Mouse (Mus musculus) urinary bladder, postnatal 25 days (tissue): ENCODE measurements around the gene Fgf22.

Experiments
- DNase-seq: peaks from one replicate; pipeline ENCODE4 v3.0.0; 2022; ENCODE audit warnings: low spot score

Fgf22 gene

DNA sequence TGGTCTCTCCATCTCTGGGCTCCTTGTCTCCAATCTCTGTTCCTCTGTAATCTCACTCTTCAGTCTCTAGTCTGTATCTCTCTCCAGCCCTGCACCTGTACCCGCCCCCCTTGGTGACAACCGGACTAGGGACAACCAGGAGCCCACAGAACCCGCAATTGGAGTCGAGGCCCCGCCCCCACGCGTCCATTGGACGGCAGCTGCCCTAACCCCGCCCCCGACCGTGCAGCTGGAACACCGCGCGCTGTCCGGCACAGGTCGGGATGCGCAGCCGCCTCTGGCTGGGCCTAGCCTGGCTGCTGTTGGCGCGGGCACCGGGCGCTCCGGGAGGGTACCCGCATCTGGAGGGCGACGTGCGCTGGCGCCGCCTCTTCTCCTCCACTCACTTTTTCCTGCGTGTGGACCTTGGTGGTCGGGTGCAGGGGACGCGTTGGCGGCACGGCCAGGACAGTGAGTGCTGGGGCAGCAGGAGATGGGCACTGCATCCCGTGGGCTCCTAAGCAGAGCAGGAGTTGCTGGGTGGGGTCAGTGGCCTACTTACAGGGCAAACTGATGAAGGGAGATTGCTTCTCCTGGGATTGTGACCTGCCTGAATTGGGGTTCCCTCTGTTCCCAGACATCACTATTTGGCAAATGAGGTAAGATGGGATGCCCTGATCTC, at the start of gene Fgf22:
Gene Fgf22 (plus strand): TSS at position 221 of the 661 bp plus-strand sequence.
- DNase-seq: no peak

DNA sequence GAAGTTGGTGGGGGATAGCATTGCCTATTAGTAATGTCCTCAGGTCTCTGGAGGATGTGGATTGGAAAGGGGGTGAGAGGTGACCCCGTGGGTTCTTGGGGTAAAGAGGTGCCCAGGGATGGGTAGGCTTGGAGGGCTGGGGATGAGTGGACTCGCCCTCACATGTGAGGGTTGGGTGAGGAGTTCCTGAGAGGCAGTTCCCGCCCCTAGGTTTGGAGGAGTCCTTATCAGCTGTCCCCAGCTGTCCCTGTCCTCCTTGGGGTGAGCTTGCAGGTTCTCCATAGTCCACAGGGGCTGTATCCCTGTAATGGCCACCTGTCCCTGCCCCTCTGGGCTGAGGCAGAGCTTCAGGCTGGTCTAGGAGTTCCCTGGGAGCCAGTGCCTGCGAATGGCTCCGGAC, 48.9 kb upstream of the Fgf22 start:
- DNase-seq: no peak

DNA sequence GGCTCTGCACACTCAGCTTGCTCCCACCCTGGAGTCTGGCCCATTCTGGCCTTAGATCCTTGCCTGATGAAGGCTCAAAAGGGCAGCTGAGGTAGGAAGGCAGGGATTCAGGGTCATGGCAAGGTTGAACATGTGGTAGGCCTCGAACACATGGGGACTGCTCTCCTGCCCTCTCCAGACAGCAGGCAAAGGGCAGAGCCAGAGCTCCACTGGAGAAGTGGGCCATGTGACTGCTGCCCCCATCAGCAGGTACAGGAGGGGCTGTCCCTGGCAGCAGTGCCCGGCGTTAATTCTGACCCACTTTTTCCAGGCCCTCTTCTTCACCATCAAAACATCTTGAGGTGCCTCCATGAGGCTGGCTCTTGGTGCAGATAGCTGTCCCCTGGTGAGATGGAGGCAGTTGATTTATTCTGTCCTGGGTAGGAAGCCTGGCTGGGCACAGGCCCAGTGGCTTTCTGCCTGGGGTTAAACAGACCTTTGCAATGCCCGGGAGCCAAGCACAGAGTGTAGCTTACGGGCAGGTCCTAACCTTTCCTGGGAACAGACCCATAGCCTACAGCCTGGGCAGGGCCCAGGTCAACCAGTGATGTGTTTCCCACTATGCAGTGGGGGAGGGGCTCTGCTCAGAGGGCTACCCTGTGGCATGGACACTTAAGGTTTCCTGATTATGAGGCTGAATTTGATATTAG, 48.3 kb upstream of the Fgf22 start:
- no peak for DNase-seq

DNA sequence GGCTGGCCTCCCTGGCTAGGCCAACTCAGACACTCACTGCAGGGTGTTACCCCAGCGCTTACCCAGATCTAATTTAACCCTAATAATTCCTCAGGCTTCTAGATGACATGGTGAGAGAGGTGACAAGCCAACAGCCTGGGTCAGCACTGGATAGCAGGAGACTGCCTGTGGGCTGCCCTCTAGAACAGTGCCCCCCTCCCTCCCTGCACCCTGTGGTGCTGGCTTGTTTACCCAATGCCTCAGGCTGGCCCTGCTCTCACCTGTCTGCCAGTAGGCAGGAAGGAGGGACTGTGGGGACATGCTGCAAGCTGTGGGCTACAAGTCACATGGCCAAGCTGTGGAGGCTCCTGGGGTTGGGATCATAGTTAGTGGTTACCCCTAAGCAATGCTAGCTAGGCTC, 47.7 kb upstream of the Fgf22 start:
- no peak for DNase-seq

DNA sequence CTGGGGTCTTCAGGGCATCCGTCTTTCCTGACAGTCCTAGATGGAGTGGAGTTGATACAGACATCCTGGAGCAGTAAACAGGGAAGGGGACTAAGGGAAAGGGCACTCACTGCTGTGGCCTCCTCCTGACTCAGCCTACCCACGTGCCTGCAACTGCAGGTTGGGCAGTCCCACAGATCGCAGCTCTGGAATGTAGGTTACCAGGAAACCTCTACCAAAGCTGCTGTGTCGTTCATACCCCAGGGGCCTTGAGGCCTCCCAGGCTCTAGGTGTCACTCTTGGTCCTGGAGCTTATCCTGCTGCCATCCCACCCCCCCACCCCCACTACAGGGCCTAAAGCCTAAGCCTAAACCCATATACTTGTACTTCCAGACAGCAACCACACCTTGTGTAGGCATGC, 47.1 kb upstream of the Fgf22 start:
- DNase-seq: no peak

DNA sequence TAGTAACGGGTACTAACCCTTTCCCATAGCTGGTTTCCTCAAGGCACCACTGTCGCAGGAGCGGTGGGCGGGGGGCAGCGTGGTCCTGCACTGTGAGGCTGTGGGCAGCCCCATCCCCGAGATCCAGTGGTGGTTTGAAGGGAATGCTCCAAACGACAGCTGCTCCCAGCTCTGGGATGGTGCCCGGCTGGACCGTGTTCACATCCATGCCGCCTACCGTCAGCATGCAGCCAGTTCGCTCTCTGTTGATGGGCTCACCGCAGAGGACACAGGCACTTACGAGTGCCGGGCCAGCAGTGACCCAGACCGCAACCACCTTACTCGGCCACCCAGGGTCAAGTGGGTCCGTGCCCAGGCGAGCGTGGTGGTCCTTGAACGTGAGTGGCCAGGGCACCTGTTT, 46.2 kb upstream of the Fgf22 start:
- DNase-seq: no peak

DNA sequence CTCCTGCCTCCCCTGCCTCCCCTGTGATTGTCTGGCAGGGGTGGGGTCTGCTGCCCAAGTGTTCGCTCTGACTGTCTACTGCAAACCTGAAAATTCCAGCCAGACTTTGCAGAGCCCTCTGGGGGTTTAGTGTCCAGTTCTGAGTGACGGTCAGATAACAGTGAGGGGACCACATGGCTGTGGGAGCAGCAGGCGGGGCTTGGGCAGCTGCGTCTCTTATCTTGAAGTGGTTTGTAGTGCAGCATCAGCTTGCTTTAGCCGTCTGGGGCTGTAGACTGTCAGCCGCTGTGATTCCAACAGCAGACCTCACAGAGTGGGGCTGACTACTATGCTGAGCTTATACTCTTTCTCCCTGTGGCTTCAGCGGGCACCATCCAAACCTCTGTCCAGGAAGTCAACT, 45.6 kb upstream of the Fgf22 start:
- DNase-seq: no peak

DNA sequence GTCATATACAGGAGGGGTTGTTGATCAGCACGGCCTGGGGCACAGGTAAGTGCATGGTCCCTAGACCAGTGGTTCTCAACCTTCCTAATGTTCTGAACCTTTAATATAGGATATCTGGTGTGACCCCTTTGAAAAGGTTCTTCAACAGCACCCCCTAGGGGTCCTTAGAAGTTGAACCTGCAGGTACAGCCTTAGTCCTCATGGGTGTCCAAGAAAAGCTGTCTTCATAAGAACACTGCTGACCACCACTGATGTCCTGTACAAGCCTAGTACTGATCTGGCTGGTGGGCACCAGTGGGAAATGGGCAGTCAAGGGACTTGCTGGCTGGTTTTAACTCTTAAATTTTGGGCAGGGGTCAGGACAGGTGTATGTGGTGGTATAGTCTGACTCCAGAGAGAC, 42.8 kb upstream of the Fgf22 start:
- DNase-seq: no peak

DNA sequence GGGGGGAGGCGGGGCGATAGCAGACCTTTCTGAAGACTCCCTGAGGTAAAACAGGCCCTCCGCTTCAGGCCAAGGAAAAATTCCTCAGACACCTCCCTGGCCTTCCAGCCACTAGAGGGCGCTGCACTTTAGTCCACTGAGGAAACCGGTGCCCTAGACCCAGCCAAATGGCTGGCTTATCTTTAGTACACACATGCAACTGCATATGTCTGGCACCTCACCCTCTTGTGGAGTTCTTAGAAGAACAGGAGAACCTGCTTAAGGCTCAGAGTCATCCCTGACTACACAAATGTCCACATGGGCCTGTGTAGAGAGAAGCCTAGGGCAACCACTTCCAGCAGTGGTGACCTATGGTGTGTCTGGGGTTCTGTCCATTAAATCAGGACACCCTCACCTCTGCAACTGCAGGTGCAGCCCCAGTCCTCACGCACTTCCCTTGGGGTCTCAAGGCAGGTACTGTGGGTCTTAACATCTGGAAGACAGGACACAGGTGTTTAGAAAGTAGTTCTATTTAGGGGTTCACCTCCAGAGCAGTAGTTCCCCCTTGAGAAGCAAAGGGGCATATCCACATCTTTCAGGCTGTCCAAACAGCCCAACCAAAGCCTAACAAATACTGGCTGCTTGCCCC, 42.3 kb upstream of the Fgf22 start:
- peak; percentile 77 for DNase-seq

DNA sequence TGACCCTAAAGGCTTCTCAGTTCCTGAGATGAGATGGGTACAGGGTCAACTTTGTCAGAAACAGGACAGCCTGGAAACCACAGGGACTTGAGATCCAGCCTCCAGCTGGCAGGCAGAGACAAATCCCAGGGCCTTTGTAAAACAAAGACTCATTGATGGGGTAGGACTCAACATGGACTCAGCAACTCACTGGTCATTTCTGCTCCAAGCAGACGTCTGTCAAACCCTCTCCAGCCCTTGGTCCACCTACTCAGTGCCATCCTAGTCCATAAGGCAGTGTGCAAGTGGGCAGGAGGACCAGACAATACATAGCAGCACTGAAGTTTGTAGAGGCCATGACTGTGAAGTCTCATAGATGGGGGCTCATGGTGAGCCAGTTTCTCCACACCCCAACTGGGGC, 41.7 kb upstream of the Fgf22 start:
- DNase-seq: no peak

DNA sequence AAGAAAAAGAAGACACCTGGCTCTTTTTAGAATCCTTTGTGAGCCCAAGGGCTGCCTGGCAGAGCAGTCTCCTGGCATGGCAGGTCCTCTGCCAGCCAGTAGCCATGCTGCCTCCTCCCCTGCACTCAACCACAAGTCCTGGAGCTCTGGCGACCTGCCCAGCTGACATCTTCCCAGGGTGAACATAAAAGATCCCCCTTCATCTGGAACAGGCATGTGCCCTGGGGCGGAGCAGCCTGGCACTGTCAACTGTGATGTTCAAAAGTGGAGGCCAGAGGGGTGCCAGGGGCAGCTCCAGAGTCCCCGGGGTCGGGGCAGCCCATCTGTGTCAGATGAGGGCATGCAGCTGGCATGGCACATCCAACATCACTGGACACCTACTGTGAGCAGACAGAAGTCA, 39.9 kb upstream of the Fgf22 start:
- no peak for DNase-seq

DNA sequence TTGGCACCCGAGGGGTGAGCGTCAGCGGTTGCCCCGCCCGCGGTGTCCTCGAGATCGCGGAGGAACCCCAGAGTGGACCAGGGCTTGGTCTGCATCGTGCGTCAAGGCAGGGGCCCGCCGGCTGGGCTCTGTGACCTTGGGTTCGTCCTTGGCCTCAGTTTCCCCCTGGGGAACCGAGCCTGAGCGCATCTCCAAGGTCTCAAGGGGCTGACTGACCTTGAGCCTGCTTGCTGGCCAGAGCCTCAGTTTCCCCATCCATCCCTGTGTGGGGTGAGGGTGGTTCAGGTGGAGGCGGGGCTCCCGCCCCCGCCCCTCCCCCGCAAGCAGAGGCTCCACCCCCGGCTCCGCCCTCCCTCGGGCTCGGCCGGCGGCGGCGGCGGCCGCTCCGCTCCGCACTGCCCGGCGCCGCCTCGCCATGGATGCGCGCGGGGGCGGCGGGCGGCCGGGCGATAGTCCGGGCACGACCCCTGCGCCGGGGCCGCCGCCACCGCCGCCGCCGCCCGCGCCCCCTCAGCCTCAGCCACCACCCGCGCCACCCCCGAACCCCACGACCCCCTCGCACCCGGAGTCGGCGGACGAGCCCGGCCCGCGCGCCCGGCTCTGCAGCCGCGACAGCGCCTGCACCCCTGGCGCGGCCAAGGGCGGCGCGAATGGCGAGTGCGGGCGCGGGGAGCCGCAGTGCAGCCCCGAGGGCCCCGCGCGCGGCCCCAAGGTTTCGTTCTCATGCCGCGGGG, 38.5 kb upstream of the Fgf22 start, which contains the start of gene Hcn2:
Gene Hcn2 (plus strand): TSS at position 381 of the 734 bp plus-strand sequence.
- DNase-seq: no peak

DNA sequence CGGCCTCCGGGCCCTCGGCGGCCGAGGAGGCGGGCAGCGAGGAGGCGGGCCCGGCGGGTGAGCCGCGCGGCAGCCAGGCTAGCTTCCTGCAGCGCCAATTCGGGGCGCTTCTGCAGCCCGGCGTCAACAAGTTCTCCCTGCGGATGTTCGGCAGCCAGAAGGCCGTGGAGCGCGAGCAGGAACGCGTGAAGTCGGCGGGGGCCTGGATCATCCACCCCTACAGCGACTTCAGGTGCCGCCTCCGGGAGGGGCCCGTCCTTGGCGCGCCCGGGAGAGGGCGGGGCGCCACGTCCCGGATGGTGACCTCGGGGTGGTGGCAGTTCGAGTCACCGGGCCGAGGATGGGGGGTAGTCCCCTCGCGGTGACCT, 37.9 kb upstream of the Fgf22 start:
- no peak for DNase-seq

DNA sequence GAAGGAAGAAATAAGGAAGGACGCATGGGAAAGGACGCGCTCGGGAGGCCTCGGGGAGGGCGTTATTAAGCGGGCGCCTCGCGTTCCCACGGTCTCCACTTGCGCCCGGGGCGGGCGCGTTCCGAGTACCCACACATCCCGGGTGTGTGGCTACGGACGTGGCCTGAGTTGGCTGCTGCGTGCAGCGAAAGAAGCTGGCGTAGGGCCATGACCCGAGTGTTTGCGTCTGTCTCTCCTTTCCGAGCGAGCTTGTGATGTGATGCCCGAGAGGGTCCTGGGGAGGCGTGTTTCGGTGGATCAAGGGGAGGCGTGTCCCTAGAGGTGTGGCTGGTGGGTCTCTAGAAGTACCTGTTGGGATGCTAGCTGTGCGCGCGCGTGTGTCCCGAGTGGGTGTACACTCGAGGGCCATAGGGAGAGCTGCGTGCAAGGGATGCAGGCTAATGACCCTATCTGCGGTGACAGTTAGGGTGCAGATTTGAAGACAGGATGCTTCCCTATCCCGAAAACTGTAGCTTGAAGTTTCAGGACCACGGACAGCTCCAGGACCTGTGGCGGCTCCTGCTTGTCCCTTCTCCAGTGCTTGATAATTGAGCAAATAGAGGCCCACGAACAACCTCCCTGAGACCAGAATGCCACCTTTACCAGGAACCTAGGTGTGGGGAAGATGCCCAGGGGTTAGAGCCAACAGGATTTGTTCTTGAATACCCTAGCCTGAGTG, 37.1 kb upstream of the Fgf22 start:
- DNase-seq: peak; percentile 79

DNA sequence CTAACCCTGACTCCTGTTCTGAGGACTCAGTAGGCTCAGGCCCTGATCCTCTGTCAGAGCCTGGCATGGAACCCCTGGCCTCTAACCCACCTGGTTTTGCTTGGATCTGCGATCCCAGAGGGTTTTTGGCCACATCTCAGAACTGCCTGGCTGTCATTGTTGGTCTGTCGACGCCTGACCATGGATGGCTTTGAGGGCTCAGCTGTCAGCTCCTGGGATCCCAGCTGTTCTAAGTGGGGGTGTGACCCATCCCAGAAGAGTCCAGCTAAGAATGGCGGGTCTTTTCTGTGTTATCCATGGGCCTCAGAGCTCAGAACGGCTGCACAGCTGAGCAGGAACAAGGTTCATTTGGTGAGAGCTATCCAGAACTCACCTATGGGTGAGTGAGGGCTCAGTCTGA, 33.8 kb upstream of the Fgf22 start:
- DNase-seq: no peak

DNA sequence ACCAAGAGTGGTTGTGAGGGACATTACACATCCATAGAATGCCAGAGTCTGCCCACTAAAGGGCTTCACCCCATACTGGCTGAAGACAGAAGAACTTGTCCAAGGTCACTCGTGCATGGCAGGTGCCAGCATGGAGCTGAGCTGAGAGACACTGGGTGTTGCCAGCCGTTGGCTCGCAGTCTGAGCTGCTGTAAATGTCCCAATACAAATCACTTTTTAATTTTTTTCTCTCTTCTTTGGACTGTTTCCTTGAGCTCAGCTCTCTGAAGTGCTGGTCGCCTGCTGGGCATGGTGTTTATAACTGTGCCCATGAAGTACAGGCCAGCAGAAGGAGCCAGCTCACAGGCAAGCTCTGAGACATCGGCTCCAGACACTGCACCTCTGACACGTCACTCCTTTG, 31.8 kb upstream of the Fgf22 start:
- no peak for DNase-seq

DNA sequence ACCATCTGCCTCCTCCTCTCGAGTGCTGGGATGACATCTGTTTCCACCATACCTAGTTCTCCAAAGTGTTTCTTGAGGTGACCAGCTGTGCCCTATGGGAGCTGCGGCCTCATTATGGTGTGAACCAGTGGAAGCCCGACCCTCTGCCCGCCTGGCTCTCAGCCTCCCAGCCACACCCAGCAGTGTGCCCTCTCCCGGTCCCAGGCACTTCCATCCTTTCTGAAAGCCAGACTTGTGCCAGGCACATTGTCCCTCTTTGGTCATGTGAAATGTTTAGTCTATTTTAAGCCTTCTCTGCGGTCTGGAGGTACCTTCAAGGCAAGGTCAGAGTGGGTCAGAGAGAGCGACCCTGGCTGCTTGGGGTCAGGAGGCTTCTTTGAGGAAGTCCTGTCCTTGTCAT, 31.2 kb upstream of the Fgf22 start:
- DNase-seq: no peak

DNA sequence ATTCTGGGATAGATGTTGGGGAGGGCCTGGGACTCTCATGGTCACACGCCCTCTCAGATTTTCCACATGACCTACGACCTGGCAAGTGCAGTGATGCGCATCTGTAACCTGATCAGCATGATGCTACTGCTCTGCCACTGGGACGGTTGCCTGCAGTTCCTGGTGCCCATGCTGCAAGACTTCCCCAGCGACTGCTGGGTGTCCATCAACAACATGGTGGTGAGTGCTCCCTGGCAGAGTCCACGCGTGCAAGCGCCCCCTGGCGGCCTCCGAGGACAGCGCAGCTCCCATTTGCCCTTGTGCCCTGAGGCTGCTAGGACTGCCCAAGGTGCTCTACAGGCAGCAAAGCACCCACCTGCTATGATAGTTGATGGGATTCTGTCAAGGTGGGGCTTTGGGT, 28.8 kb upstream of the Fgf22 start:
- no peak for DNase-seq

DNA sequence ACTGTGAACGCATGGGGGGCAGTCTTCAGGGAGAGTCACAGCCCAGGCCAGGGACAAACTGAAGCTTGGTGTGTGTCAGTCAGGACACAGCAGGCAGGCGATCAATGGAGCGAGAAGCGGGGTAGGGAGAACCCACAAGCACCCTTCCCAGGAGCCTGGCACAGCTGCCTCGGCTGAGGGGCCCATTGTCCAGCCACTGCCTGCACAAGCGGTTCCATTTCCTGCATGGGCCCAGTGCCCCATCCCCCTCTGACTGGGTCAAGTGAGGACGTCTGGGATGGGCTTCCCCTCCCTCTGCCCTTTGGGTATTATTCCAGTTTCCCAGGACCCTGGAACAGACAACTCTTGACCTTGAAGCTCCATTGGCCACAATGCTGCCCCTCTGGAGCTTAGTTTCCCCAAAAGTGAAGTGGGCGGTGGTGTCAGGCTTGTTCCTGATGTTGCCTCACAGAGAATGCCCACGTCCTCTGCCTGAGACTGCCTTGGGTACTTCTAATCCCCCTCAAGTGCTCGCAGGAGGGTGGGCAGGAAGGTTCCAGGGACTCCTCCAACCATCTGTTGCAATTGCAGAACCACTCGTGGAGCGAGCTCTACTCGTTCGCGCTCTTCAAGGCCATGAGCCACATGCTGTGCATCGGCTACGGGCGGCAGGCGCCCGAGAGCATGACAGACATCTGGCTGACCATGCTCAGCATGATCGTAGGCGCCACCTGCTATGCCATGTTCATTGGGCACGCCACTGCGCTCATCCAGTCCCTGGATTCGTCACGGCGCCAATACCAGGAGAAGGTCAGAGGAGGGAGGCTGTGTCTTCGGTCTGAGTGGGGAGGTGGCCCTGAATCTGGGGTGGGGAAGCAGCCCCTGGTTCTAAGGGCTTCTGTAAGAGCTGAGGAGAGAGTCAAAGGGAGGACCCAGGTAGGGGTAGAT, 26.3 kb upstream of the Fgf22 start:
- no peak for DNase-seq

DNA sequence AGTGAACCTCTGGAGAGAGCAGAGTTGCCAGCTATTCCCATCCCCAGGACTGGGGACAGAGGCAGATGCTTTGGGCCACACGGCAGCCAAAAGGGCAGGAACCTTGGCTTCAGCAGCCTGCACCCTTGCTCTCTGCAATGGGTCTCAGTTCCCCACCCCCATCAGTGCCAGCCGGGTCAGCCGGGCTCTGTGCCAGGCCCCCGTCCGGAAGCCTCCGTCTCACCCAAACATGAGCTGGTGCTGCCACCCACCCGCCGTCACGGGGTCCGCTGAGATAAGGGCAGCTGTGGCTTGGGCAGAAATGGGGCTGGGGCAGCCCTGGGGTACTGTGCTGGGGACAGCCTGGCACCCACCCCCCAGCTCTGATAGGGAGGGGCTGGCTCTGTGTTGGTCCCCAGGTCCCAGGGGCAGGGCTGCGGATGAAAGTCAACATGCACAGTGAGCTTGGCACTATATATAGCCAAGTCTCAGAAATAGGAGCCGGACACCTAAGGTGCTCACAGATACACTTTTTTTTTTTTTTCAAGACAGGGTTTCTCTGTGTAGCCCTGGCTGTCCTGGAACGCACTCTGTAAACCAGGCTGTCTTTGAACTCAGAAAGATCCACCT, 25.4 kb upstream of the Fgf22 start:
- DNase-seq: no peak

DNA sequence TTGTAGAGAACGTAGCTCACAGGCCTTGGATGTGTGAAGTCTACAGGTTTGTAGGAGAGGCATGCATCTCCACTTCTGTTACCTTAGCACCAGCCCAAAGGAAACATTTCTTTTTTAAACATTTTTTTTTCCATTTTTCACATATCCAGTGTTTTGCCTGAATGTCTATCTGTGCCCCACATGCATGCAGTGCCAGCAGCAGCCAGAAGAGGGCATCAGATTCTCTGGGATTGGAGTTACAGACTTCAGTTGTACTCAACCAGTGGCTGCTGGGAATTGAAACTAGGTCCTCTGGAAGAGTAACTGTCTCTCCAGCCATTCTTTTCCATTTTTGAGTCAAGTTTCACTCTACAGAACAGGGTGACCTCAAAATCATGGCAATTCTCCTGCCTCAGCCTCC, 22.4 kb upstream of the Fgf22 start:
- no peak for DNase-seq
